Mouse (Mus musculus) MEL (cell line): ENCODE results near the gene Zfp575.

Experiments
- CHD1 ChIP-seq: IDR thresholded peaks from 2 replicates; pipeline ENCODE4 v1.6.1; 2012; ENCODE audit warnings: low read depth, mild to moderate bottlenecking, inconsistent platforms, low read length, improper control_type of control experiment
- CTCF ChIP-seq, 3 experiments: IDR thresholded peaks in 2 of 3; conservative IDR thresholded peaks in 1 of 3; 2 replicates each; pipeline ENCODE4 v1.5.1; 2011 to 2012; ENCODE audit warnings: low read length in 3 of 3, low read depth in 2 of 3, mild to moderate bottlenecking in 2 of 3, improper control_type of control experiment in 1 of 3, inconsistent platforms in 1 of 3, mixed read lengths in 1 of 3, moderate library complexity in 1 of 3; ENCODE audit not compliant: control insufficient read depth in 1 of 3, insufficient read depth in 1 of 3, poor library complexity in 1 of 3, severe bottlenecking in 1 of 3
- EP300 ChIP-seq, 2 experiments: IDR thresholded peaks; 2 replicates each; pipeline ENCODE4 v1.6.1; 2011; ENCODE audit warnings: improper control_type of control experiment in 2 of 2, low read length in 2 of 2, low read depth in 1 of 2, mild to moderate bottlenecking in 1 of 2
- HCFC1 ChIP-seq: IDR thresholded peaks from 2 replicates; pipeline ENCODE4 v1.6.1; 2012; ENCODE audit warnings: low read depth, mild to moderate bottlenecking, inconsistent platforms, low read length, improper control_type of control experiment, moderate library complexity
- MAZ ChIP-seq: IDR thresholded peaks from 2 replicates; pipeline ENCODE4 v1.6.1; 2012; ENCODE audit warnings: low read depth, mild to moderate bottlenecking, inconsistent platforms, low read length, improper control_type of control experiment
- POLR2A ChIP-seq, 2 experiments: IDR thresholded peaks; 2 replicates each; pipeline ENCODE4 v1.6.1; 2011 to 2012; ENCODE audit warnings: low read length in 2 of 2, mild to moderate bottlenecking in 2 of 2, control low read depth in 1 of 2, improper control_type of control experiment in 1 of 2, low read depth in 1 of 2, moderate library complexity in 1 of 2; ENCODE audit not compliant: control insufficient read depth in 1 of 2, insufficient read depth in 1 of 2, poor library complexity in 1 of 2
- TAL1 ChIP-seq: IDR thresholded peaks from 2 replicates; pipeline ENCODE4 v1.6.1; 2012; ENCODE audit warnings: mild to moderate bottlenecking, inconsistent platforms, low read length, moderate library complexity, mixed read lengths
- ZC3H11A ChIP-seq: IDR thresholded peaks from 2 replicates; pipeline ENCODE4 v1.6.1; 2012; ENCODE audit warnings: low read depth, mild to moderate bottlenecking, inconsistent platforms, low read length, improper control_type of control experiment
- ZNF384 ChIP-seq: IDR thresholded peaks from 2 replicates; pipeline ENCODE4 v1.6.1; 2012; ENCODE audit warnings: low read depth, mild to moderate bottlenecking, inconsistent platforms, low read length, improper control_type of control experiment

DNA sequence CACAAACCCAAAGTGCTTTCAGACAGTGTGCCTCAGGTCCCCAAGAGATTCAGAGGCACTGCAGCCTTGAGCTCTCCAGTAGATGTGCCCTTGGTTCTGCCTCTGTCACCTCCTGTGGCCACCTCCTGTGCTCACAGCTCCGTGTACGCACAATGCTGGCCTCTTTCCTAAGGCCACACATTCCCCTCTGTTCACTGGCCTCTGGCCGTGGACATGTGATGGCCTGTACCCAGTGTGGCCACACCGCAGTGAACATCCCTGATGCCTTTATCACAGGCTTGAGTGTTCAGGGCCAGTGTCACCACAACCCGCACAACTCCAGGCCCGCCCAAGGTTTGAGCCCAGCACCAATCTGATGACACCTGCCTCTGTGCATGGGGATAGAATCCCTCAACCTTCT is 2.6 kb downstream of the Zfp575 start:
- TF ChIP-seq ZC3H11A = no peak
- no peak for TF ChIP-seq CHD1
- TF ChIP-seq HCFC1 = no peak
- no peak for TF ChIP-seq ZNF384
- no peak for TF ChIP-seq MAZ
- no peak for TF ChIP-seq CTCF (IDR thresholded peaks at IDR 0.05 in 2 of 3, conservative IDR thresholded peaks at IDR 0.05 in 1 of 3; ENCODE audit: control insufficient read depth in 1 of 3, insufficient read depth in 1 of 3, low read depth in 2 of 3, low read length in 3 of 3, poor library complexity in 1 of 3, severe bottlenecking in 1 of 3)
- TF ChIP-seq POLR2A (IDR thresholded peaks at IDR 0.05; ENCODE audit: control insufficient read depth in 1 of 2, insufficient read depth in 1 of 2, low read depth in 1 of 2, low read length in 2 of 2, poor library complexity in 1 of 2) = no peak
- no peak for TF ChIP-seq TAL1
- TF ChIP-seq EP300 (IDR thresholded peaks at IDR 0.05; ENCODE audit: low read depth in 1 of 2, low read length in 2 of 2) = no peak
